Mouse (Mus musculus) embryonic facial prominence, embryonic 15.5 days (tissue): Measurements from ENCODE around the gene Sec14l1. TPM values are rescaled to one million over a fixed set of nuclear protein-coding genes. Genes with fewer than 3 reads are reported as not detected.

Source experiments
- ATAC-seq: fragments of 200-750 bp; cut with Nextera tagmentation; 2 replicates; pipeline ENCODE4 v1.8.0; 2017; ENCODE audit warnings: low read depth, moderate TSS enrichment; ENCODE audit not compliant: insufficient number of reproducible peaks, low FRiP score, low TSS enrichment
- H3K27ac ChIP-seq: fragments of 300-500 bp; sonication (generic); replicated peaks from 2 replicates; pipeline ENCODE4 v1.5.1; 2015; ENCODE audit warnings: mild to moderate bottlenecking, inconsistent platforms
- H3K27me3 ChIP-seq: fragments of 300-500 bp; sonication (generic); 2 replicates; pipeline ENCODE4 v1.6.1; 2015; ENCODE audit warnings: inconsistent platforms
- H3K36me3 ChIP-seq: fragments of 300-500 bp; sonication (generic); 2 replicates; pipeline ENCODE4 v1.6.1; 2015; ENCODE audit warnings: mild to moderate bottlenecking, inconsistent platforms
- H3K4me1 ChIP-seq: fragments of 300-500 bp; sonication (generic); 2 replicates; pipeline ENCODE4 v1.6.1; 2015; ENCODE audit warnings: inconsistent platforms
- H3K4me2 ChIP-seq: fragments of 300-500 bp; sonication (generic); replicated peaks from 2 replicates; pipeline ENCODE4 v1.6.1; 2015; ENCODE audit warnings: mild to moderate bottlenecking, inconsistent platforms
- H3K4me3 ChIP-seq: fragments of 300-500 bp; sonication (generic); replicated peaks from 2 replicates; pipeline ENCODE4 v1.5.1; 2015; ENCODE audit warnings: mild to moderate bottlenecking, inconsistent platforms
- H3K9ac ChIP-seq: fragments of 300-500 bp; sonication (generic); 2 replicates; pipeline ENCODE4 v1.6.1; 2015; ENCODE audit warnings: inconsistent platforms
- H3K9me3 ChIP-seq: fragments of 300-500 bp; sonication (generic); replicated peaks from 2 replicates; pipeline ENCODE4 v1.6.1; 2016; ENCODE audit warnings: inconsistent platforms
- WGBS: fragments of 180-500 bp; shearing (Covaris S2); methylation state at CpG from one replicate; pipeline ENCODE4 v1.1.7; 2015; 5-methylcytosine and 5-hydroxymethylcytosine counted together
- polyA plus RNA-seq: library from polyadenylated mRNA; unstranded; fragments of >200 nt; fragmentation: Nextera tagmentation; extraction: Ambion mirVana; gene quantifications from 2 replicates; pipeline ENCODE4 v1.2.1, GENCODE M21; 2015

The Sec14l1 gene
- polyA plus RNA-seq, 1 experiment from 2014 or later: 69.3 TPM

GRCm38 (mm10) chr11:117159946-117160307 is 45.0 kb downstream of the Sec14l1 start:
- 62% methylated on average over 5 of the region's 5 CpGs for WGBS
- ATAC-seq: no peak

DNA sequence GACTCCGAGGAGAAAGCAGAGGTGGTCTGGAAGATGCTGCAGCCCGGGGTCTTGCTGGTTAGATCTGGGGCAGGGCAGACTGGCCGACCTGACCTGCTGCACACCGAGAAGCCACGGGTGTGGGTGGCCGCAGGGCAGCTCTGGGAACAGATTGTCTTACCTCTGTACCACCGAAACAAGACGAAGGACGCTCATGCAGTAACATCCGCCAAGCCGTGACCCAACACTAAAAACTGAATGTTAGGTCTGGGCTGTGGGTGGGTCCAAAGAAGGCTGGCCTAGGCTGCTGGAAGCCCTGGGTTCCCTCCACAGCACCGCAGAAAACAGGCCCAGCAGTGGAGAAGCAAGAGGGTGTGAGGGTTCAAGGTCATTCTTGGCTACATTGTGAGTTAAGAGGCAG is 45.8 kb downstream of the Sec14l1 start:
- H3K4me2 ChIP-seq: no peak overlapping the region
- WGBS: 95% methylated on average over 12 of the region's 12 CpGs

More at GRCm38 (mm10) chr11:117159946-117160307, 45.0 kb downstream of the Sec14l1 start:
- 0 out of 2 replicates have a peak overlapping the region, but pooled peaks have one; percentile 22 for H3K27ac ChIP-seq
- H3K9me3 ChIP-seq: no peaks in the 10 kb centered on the region
- H3K4me2 ChIP-seq: no peak overlapping the region
- peaks cover 22% of the 10 kb centered on the region for H3K4me1 ChIP-seq
- no peak overlapping the region for H3K4me3 ChIP-seq
- H3K27me3 ChIP-seq: no peaks in the 10 kb centered on the region; the same call in 1 of the 2 replicates
- H3K36me3 ChIP-seq: peaks cover 45% of the 10 kb centered on the region
- H3K9ac ChIP-seq: no peak overlapping the region

DNA sequence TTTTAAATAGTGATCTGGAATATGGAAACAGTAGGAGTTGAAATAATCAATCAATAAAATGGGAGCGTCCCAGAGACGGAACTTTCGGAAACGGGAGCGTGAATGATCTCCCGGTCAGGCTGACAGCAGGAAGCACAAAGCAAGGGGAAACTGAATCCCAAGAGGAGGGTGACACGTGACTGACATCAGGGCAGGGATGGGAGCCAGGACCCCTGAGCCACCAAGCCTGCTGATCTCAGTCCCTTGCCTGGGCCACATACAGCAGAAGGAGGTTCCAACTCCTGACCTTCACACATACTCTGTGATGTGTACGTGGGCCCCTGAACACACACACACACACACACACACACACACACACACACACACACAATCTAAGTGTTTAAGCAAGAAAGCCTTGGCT is 46.6 kb downstream of the Sec14l1 start:
- Histone ChIP-seq H3K9ac (no peak overlapping the region), H3K4me1 (peaks cover 19% of the 10 kb centered on the region), H3K9me3 (no peaks in the 10 kb centered on the region), H3K27ac (no peak overlapping the region), H3K36me3 (peaks cover 30% of the 10 kb centered on the region), H3K4me2 (no peak overlapping the region), H3K4me3 (no peak overlapping the region), H3K27me3 (no peaks in the 10 kb centered on the region)
- no peak for ATAC-seq
- WGBS: 70% methylated on average over 8 of the region's 8 CpGs

More for the DNA sequence above, 45.8 kb downstream of the Sec14l1 start:
- Histone ChIP-seq H3K27me3 (no peaks in the 10 kb centered on the region), H3K36me3 (peaks cover 37% of the 10 kb centered on the region), H3K4me3 (no peak overlapping the region), H3K27ac (no peak overlapping the region), H3K9me3 (no peaks in the 10 kb centered on the region), H3K9ac (no peak overlapping the region), H3K4me1 (peaks cover 22% of the 10 kb centered on the region)
- no peak for ATAC-seq

DNA sequence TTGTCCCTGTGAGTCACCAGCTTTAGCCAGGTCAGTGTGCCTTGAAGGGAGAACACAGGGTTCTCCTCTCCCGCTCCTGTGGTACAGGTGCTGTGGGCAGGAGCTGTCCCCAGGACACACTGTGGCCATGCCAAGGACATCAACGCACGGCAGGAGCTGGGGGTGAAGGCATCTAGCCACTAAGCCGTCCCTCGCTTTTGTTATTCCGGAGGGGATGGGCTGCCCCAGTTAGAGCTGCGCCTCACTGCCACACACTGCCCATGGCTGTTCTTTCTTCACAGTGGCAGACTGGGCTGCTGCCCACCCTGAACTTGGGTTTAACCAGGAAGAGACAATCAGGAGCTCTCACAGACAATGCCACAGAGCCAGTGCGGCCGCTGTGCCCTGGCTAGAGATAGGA is 48.1 kb downstream of the Sec14l1 start:
- Histone ChIP-seq H3K9me3 (no peaks in the 10 kb centered on the region), H3K9ac (no peak overlapping the region), H3K4me1 (peaks cover 18% of the 10 kb centered on the region), H3K27me3 (no peaks in the 10 kb centered on the region), H3K4me3 (no peak overlapping the region), H3K36me3 (peaks cover 18% of the 10 kb centered on the region), H3K27ac (no peak overlapping the region), H3K4me2 (no peak overlapping the region)
- WGBS: 76% methylated on average over 9 of the region's 9 CpGs
- no peak for ATAC-seq

DNA sequence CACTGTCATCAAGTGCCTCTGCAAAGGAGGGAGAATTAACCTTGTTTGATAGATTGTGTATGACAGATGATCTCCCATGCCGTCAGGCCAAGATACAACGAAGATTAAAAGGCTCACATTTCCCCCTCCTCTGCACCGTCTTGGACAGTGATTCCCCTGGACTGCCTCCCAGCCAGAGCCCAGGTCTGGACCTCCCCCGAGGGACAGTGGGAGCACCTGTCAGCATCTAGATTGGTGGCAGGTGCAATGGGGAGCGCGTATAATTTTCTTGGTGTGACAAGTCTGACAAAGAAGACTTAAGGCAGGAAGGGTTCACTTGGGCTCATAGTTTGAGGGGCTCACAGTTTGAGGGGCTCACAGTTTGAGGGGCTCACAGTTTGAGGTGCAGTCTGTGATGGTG is 48.8 kb downstream of the Sec14l1 start:
- Histone ChIP-seq H3K9me3 (no peaks in the 10 kb centered on the region), H3K27ac (no peak overlapping the region), H3K27me3 (no peaks in the 10 kb centered on the region), H3K9ac (no peak overlapping the region), H3K4me1 (peaks cover 18% of the 10 kb centered on the region), H3K4me2 (no peak overlapping the region), H3K36me3 (peaks cover 12% of the 10 kb centered on the region), H3K4me3 (no peak overlapping the region)
- ATAC-seq: no peak
- 68% methylated on average over 6 of the region's 6 CpGs for WGBS

DNA sequence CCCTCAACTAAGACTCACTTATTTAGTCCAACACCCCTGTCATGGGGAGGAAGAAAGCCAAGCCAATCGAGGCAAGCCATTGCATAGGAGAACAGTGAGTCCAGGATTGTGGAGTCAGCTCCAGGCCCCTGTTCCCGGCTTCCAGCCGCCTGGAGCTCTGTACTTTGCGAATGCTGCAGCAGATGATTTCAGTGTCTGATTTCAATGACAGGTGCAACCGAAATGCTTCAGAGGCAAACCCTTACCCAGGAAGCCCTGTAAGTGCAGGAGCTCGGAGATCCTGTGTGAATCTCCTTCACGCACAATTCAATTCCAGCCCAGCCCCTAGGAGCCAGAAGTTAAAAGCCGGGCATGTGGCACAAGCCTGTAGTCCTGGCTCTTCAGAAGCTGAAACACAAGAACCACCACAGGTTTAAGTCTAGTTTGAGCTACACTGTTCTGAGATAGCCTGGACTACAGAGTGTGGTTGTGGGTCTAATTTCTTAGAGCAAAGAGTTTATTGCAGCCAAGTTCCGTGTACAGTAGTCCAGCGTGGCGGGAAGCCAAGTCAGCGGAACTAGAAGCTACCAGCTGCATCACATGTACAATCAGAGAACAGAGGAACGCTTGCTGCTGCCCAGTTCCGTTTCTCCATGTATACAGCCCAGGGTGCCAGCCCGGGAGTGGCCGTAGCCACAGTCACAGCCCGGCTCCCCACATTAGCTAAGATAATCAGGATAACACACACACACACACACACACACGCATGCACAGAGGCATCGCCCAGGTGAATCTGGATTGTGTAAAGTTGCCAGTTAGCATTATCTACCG is 53.5 kb downstream of the Sec14l1 start:
- 67% methylated on average over 20 of the region's 20 CpGs for WGBS
- no peaks in the 10 kb centered on the region for H3K9me3 ChIP-seq
- no peak overlapping the region for H3K4me3 ChIP-seq
- H3K27ac ChIP-seq: peak overlapping the region; percentile 39; the same call in 1 of the 2 replicates
- no peak overlapping the region for H3K4me2 ChIP-seq
- H3K36me3 ChIP-seq: no peaks in the 10 kb centered on the region
- peaks cover 23% of the 10 kb centered on the region for H3K4me1 ChIP-seq
- ATAC-seq: no peak
- H3K27me3 ChIP-seq: no peaks in the 10 kb centered on the region
- H3K9ac ChIP-seq: no peak overlapping the region

DNA sequence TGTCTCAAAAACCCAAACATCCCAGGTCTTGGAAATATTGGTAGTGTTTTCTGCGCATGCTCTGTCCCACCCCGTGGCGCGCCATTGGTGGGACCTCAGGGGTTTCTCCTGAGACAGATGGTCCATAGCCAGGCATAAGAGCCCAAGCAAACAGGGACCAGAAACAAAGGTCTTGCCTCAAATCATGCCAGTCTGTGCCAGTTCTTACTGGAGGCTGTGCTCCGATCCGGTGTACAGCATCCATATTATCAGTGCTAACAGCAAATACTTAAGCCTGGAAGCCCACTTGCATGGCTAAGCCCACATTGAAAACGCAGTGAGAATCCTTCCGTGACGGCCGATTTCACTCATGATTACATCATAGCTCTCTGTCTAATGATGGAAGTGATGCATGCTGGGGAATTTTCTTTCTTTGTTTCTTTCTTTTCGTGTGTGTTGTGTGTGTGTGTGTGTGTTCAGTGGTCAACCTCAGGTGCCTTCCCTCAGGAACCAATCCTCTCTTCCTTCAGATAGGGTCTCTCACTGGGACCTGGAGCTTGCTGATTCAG is 54.2 kb downstream of the Sec14l1 start:
- H3K4me2 ChIP-seq: no peak overlapping the region
- H3K36me3 ChIP-seq: no peaks in the 10 kb centered on the region
- H3K27ac ChIP-seq: no peak overlapping the region
- peaks cover 27% of the 10 kb centered on the region for H3K4me1 ChIP-seq
- H3K27me3 ChIP-seq: no peaks in the 10 kb centered on the region
- no peaks in the 10 kb centered on the region for H3K9me3 ChIP-seq
- 80% methylated on average over 11 of the region's 11 CpGs for WGBS
- no peak overlapping the region for H3K9ac ChIP-seq
- no peak overlapping the region for H3K4me3 ChIP-seq
- no peak for ATAC-seq

GRCm38 (mm10) chr11:117169801-117170565 is 55.0 kb downstream of the Sec14l1 start:
- ATAC-seq: no peak

GRCm38 (mm10) chr11:117174098-117174892 is 59.3 kb downstream of the Sec14l1 start:
- Histone ChIP-seq H3K4me1 (peaks cover 36% of the 10 kb centered on the region), H3K36me3 (no peaks in the 10 kb centered on the region), H3K4me3 (peak overlapping the region; percentile 33), H3K9ac (peak overlapping the region; percentile 13; the same call in 1 of the 2 replicates), H3K4me2 (peak overlapping the region; percentile 52), H3K9me3 (no peaks in the 10 kb centered on the region), H3K27ac (peak overlapping the region; percentile 85), H3K27me3 (no peaks in the 10 kb centered on the region)
- WGBS: 22% methylated on average over 18 of the region's 18 CpGs
- ATAC-seq: no peak

More at GRCm38 (mm10) chr11:117169801-117170565, 55.0 kb downstream of the Sec14l1 start:
- Histone ChIP-seq H3K4me1 (peaks cover 35% of the 10 kb centered on the region), H3K9me3 (no peaks in the 10 kb centered on the region), H3K36me3 (no peaks in the 10 kb centered on the region), H3K4me2 (no peak overlapping the region), H3K9ac (no peak overlapping the region), H3K4me3 (no peak overlapping the region), H3K27ac (no peak overlapping the region), H3K27me3 (no peaks in the 10 kb centered on the region)
- 86% methylated on average over 19 of the region's 19 CpGs for WGBS

- ATAC-seq: no peak; the same call in 1 of the 2 replicates
- WGBS: 31% methylated on average over 15 of the region's 15 CpGs
- no peaks in the 10 kb centered on the region for H3K27me3 ChIP-seq
These were observed 60.0 kb downstream of the Sec14l1 start for GRCm38 (mm10) chr11:117174924-117175323.

More at GRCm38 (mm10) chr11:117174924-117175323, 60.0 kb downstream of the Sec14l1 start:
- no peaks in the 10 kb centered on the region for H3K36me3 ChIP-seq
- H3K27ac ChIP-seq: peak overlapping the region; percentile 85
- H3K4me2 ChIP-seq: peak overlapping the region; percentile 52
- H3K4me1 ChIP-seq: peaks cover 34% of the 10 kb centered on the region
- peak overlapping the region; percentile 33 for H3K4me3 ChIP-seq
- no peaks in the 10 kb centered on the region for H3K9me3 ChIP-seq
- H3K9ac ChIP-seq: peak overlapping the region; percentile 13; the same call in 1 of the 2 replicates
